Mouse (Mus musculus): ENCODE data around the gene Nfib. TPM values are rescaled to one million over a fixed set of nuclear protein-coding genes. Genes with fewer than 3 reads are reported as not detected.

Gene Nfib
- polyA plus RNA-seq, 1 experiment from 2014 or later: 75.7 TPM

GRCm38 (mm10) chr4:82638251-82638650 is 67.3 kb downstream of the Nfib start:
- no peaks in the 10 kb centered on the region for H3K9me3 ChIP-seq (ENCODE audit: control insufficient read depth, low read length)
- H3K4me1 ChIP-seq (ENCODE audit: control insufficient read depth, insufficient read depth, low read depth, low read length): no peaks in the 10 kb centered on the region
- no peak for ATAC-seq
- H3K4me3 ChIP-seq (ENCODE audit: low read length): no peak overlapping the region
- H3K27me3 ChIP-seq (replicated peaks; ENCODE audit: control insufficient read depth, insufficient read depth, low read length): no peaks in the 10 kb centered on the region; the same call in 1 of the 2 replicates
- H3K4me2 ChIP-seq (ENCODE audit: low read length): no peak overlapping the region
- H3K9ac ChIP-seq (ENCODE audit: low read depth, low read length): no peak overlapping the region
- H3K27ac ChIP-seq (ENCODE audit: low read depth, low read length): no peak overlapping the region
- no peaks in the 10 kb centered on the region for H3K36me3 ChIP-seq (ENCODE audit: control insufficient read depth, insufficient read depth, low read length)
- 90% methylated on average over 9 of the region's 9 CpGs for WGBS

GRCm38 (mm10) chr4:82637633-82638032 is 67.9 kb downstream of the Nfib start:
- Histone ChIP-seq H3K4me2 (ENCODE audit: low read length) (no peak overlapping the region), H3K9ac (ENCODE audit: low read depth, low read length) (no peak overlapping the region), H3K4me1 (ENCODE audit: control insufficient read depth, insufficient read depth, low read depth, low read length) (no peaks in the 10 kb centered on the region), H3K27me3 (replicated peaks; ENCODE audit: control insufficient read depth, insufficient read depth, low read length) (no peaks in the 10 kb centered on the region; the same call in 1 of the 2 replicates), H3K36me3 (ENCODE audit: control insufficient read depth, insufficient read depth, low read length) (no peaks in the 10 kb centered on the region), H3K4me3 (ENCODE audit: low read length) (no peak overlapping the region), H3K9me3 (ENCODE audit: control insufficient read depth, low read length) (no peaks in the 10 kb centered on the region), H3K27ac (ENCODE audit: low read depth, low read length) (no peak overlapping the region)
- ATAC-seq: no peak
- WGBS: 59% methylated on average over 4 of the region's 4 CpGs

GRCm38 (mm10) chr4:82636658-82637057 is 68.9 kb downstream of the Nfib start:
- H3K4me3 ChIP-seq (ENCODE audit: low read length): no peak overlapping the region
- no peaks in the 10 kb centered on the region for H3K36me3 ChIP-seq (ENCODE audit: control insufficient read depth, insufficient read depth, low read length)
- 54% methylated on average over 5 of the region's 5 CpGs for WGBS
- ATAC-seq: no peak
- H3K9ac ChIP-seq (ENCODE audit: low read depth, low read length): no peak overlapping the region
- no peaks in the 10 kb centered on the region; the same call in 1 of the 2 replicates for H3K27me3 ChIP-seq (replicated peaks; ENCODE audit: control insufficient read depth, insufficient read depth, low read length)
- H3K4me1 ChIP-seq (ENCODE audit: control insufficient read depth, insufficient read depth, low read depth, low read length): no peaks in the 10 kb centered on the region
- no peak overlapping the region for H3K27ac ChIP-seq (ENCODE audit: low read depth, low read length)
- H3K9me3 ChIP-seq (ENCODE audit: control insufficient read depth, low read length): no peaks in the 10 kb centered on the region
- H3K4me2 ChIP-seq (ENCODE audit: low read length): no peak overlapping the region

- Histone ChIP-seq H3K36me3 (ENCODE audit: control insufficient read depth, insufficient read depth, low read length) (no peaks in the 10 kb centered on the region), H3K9me3 (ENCODE audit: control insufficient read depth, low read length) (no peaks in the 10 kb centered on the region), H3K27me3 (replicated peaks; ENCODE audit: control insufficient read depth, insufficient read depth, low read length) (no peaks in the 10 kb centered on the region; the same call in 1 of the 2 replicates), H3K9ac (ENCODE audit: low read depth, low read length) (no peak overlapping the region), H3K4me1 (ENCODE audit: control insufficient read depth, insufficient read depth, low read depth, low read length) (no peaks in the 10 kb centered on the region), H3K27ac (ENCODE audit: low read depth, low read length) (no peak overlapping the region), H3K4me3 (ENCODE audit: low read length) (no peak overlapping the region), H3K4me2 (ENCODE audit: low read length) (no peak overlapping the region)
- 44% methylated on average over 5 of the region's 5 CpGs for WGBS
- no peak for ATAC-seq
Measured at GRCm38 (mm10) chr4:82635881-82636280, 69.7 kb downstream of the Nfib start.

- H3K4me1 ChIP-seq (ENCODE audit: control insufficient read depth, insufficient read depth, low read depth, low read length): no peaks in the 10 kb centered on the region
- no peaks in the 10 kb centered on the region for H3K9me3 ChIP-seq (ENCODE audit: control insufficient read depth, low read length)
- H3K36me3 ChIP-seq (ENCODE audit: control insufficient read depth, insufficient read depth, low read length): no peaks in the 10 kb centered on the region
- H3K27me3 ChIP-seq (replicated peaks; ENCODE audit: control insufficient read depth, insufficient read depth, low read length): no peaks in the 10 kb centered on the region; the same call in 1 of the 2 replicates
- WGBS: 97% methylated on average over 11 of the region's 11 CpGs
- no peak overlapping the region for H3K27ac ChIP-seq (ENCODE audit: low read depth, low read length)
- H3K9ac ChIP-seq (ENCODE audit: low read depth, low read length): no peak overlapping the region
- ATAC-seq: no peak
- H3K4me3 ChIP-seq (ENCODE audit: low read length): no peak overlapping the region
- no peak overlapping the region for H3K4me2 ChIP-seq (ENCODE audit: low read length)
Measured at GRCm38 (mm10) chr4:82635118-82635517, 70.4 kb downstream of the Nfib start.

GRCm38 (mm10) chr4:82634365-82634764 is 71.2 kb downstream of the Nfib start:
- WGBS: 73% methylated on average over 7 of the region's 7 CpGs
- no peak overlapping the region for H3K4me3 ChIP-seq (ENCODE audit: low read length)

GRCm38 (mm10) chr4:82624285-82625045 is 81.1 kb downstream of the Nfib start:
- H3K27me3 ChIP-seq (replicated peaks; ENCODE audit: control insufficient read depth, insufficient read depth, low read length): no peaks in the 10 kb centered on the region
- H3K27ac ChIP-seq (ENCODE audit: low read depth, low read length): no peak overlapping the region
- no peak overlapping the region for H3K9ac ChIP-seq (ENCODE audit: low read depth, low read length)
- ATAC-seq: no peak
- peaks cover 6% of the 10 kb centered on the region for H3K4me1 ChIP-seq (ENCODE audit: control insufficient read depth, insufficient read depth, low read depth, low read length)
- no peaks in the 10 kb centered on the region for H3K36me3 ChIP-seq (ENCODE audit: control insufficient read depth, insufficient read depth, low read length)
- no peaks in the 10 kb centered on the region for H3K9me3 ChIP-seq (ENCODE audit: control insufficient read depth, low read length)
- H3K4me3 ChIP-seq (ENCODE audit: low read length): no peak overlapping the region
- no peak overlapping the region for H3K4me2 ChIP-seq (ENCODE audit: low read length)
- 86% methylated on average over 8 of the region's 8 CpGs for WGBS

More at GRCm38 (mm10) chr4:82634365-82634764, 71.2 kb downstream of the Nfib start:
- Histone ChIP-seq H3K27me3 (replicated peaks; ENCODE audit: control insufficient read depth, insufficient read depth, low read length) (no peaks in the 10 kb centered on the region; the same call in 1 of the 2 replicates), H3K4me2 (ENCODE audit: low read length) (no peak overlapping the region), H3K9me3 (ENCODE audit: control insufficient read depth, low read length) (no peaks in the 10 kb centered on the region), H3K36me3 (ENCODE audit: control insufficient read depth, insufficient read depth, low read length) (no peaks in the 10 kb centered on the region), H3K9ac (ENCODE audit: low read depth, low read length) (no peak overlapping the region), H3K27ac (ENCODE audit: low read depth, low read length) (no peak overlapping the region), H3K4me1 (ENCODE audit: control insufficient read depth, insufficient read depth, low read depth, low read length) (no peaks in the 10 kb centered on the region)
- ATAC-seq: no peak

GRCm38 (mm10) chr4:82623835-82624234 is 81.7 kb downstream of the Nfib start:
- Histone ChIP-seq H3K4me1 (ENCODE audit: control insufficient read depth, insufficient read depth, low read depth, low read length) (peaks cover 8% of the 10 kb centered on the region), H3K4me3 (ENCODE audit: low read length) (no peak overlapping the region), H3K9me3 (ENCODE audit: control insufficient read depth, low read length) (no peaks in the 10 kb centered on the region), H3K27ac (ENCODE audit: low read depth, low read length) (no peak overlapping the region), H3K4me2 (ENCODE audit: low read length) (no peak overlapping the region), H3K9ac (ENCODE audit: low read depth, low read length) (no peak overlapping the region), H3K27me3 (replicated peaks; ENCODE audit: control insufficient read depth, insufficient read depth, low read length) (no peaks in the 10 kb centered on the region), H3K36me3 (ENCODE audit: control insufficient read depth, insufficient read depth, low read length) (no peaks in the 10 kb centered on the region)
- no peak for ATAC-seq
- WGBS: 83% methylated on average over 4 of the region's 4 CpGs

GRCm38 (mm10) chr4:82623081-82623538 is 82.4 kb downstream of the Nfib start:
- Histone ChIP-seq H3K36me3 (ENCODE audit: control insufficient read depth, insufficient read depth, low read length) (no peaks in the 10 kb centered on the region), H3K9me3 (ENCODE audit: control insufficient read depth, low read length) (no peaks in the 10 kb centered on the region), H3K27ac (ENCODE audit: low read depth, low read length) (peak overlapping the region; percentile 36), H3K27me3 (replicated peaks; ENCODE audit: control insufficient read depth, insufficient read depth, low read length) (no peaks in the 10 kb centered on the region), H3K4me3 (ENCODE audit: low read length) (no peak overlapping the region), H3K4me2 (ENCODE audit: low read length) (no peak overlapping the region), H3K9ac (ENCODE audit: low read depth, low read length) (no peak overlapping the region), H3K4me1 (ENCODE audit: control insufficient read depth, insufficient read depth, low read depth, low read length) (peaks cover 8% of the 10 kb centered on the region)
- no peak for ATAC-seq
- WGBS: 55% methylated on average over 12 of the region's 12 CpGs

All from hindbrain, embryonic 16.5 days (tissue).